Mouse (Mus musculus) forebrain, postnatal 0 days (tissue): ENCODE measurements around the gene Hsd3b5. TPM values are rescaled to one million over a fixed set of nuclear protein-coding genes. Genes with fewer than 3 reads are reported as not detected.
A peak's percentile ranks its signal among the peaks of the same experiment; 100 is the strongest.
"Not testable (repeated sequence)": the region's sequence is repeated elsewhere in the genome, so short reads cannot be mapped to it uniquely, and the experiment has no call there.

Experiments
- ATAC-seq: fragments of 200-750 bp; cut with Nextera tagmentation; 2 replicates; pipeline ENCODE4 v1.8.0; 2017; ENCODE audit warnings: mild to moderate bottlenecking, moderate library complexity
- DNase-seq: peaks from one replicate; pipeline ENCODE4 v3.0.0-alpha.2; 2015
- H3K27ac ChIP-seq: fragments of 300-500 bp; sonication (generic); 2 replicates; pipeline ENCODE4 v1.5.1; 2014; ENCODE audit warnings: low read depth, mild to moderate bottlenecking, antibody characterized with exemption, low read length, moderate library complexity, mixed read lengths
- H3K27me3 ChIP-seq: fragments of 300-500 bp; sonication (generic); 2 replicates; pipeline ENCODE4 v1.6.1; 2014; ENCODE audit warnings: mild to moderate bottlenecking, low read length, mixed read lengths; ENCODE audit not compliant: insufficient read depth
- H3K36me3 ChIP-seq: fragments of 300-500 bp; sonication (generic); 2 replicates; pipeline ENCODE4 v1.6.1; 2014; ENCODE audit warnings: mild to moderate bottlenecking, moderate library complexity; ENCODE audit not compliant: insufficient read depth
- H3K4me1 ChIP-seq: fragments of 300-500 bp; sonication (generic); 2 replicates; pipeline ENCODE4 v1.6.1; 2014; ENCODE audit warnings: antibody characterized with exemption; ENCODE audit not compliant: insufficient read depth
- H3K4me2 ChIP-seq: fragments of 300-500 bp; sonication (generic); 2 replicates; pipeline ENCODE4 v1.6.1; 2014; ENCODE audit warnings: low read depth, mild to moderate bottlenecking, moderate library complexity
- H3K4me3 ChIP-seq: fragments of 300-500 bp; sonication (generic); 2 replicates; pipeline ENCODE4 v1.5.1; 2014; ENCODE audit warnings: low read depth, low read length, mixed read lengths
- H3K9ac ChIP-seq: fragments of 300-500 bp; sonication (generic); 2 replicates; pipeline ENCODE4 v1.6.1; 2014; ENCODE audit warnings: mild to moderate bottlenecking
- H3K9me3 ChIP-seq: fragments of 300-500 bp; sonication (generic); 2 replicates; pipeline ENCODE4 v1.6.1; 2016; ENCODE audit warnings: low read length
- CTCF ChIP-seq: sonication (generic); IDR thresholded peaks from 2 replicates; pipeline ENCODE4 v1.5.1; 2016; ENCODE audit warnings: antibody characterized with exemption, control low read depth, low read depth
- WGBS: fragments of 180-500 bp; shearing (Covaris S2); extraction: QIAGEN DNeasy Blood & Tissue Kit; methylation state at CpG from one replicate; pipeline ENCODE4 v1.1.7; 2014; 5-methylcytosine and 5-hydroxymethylcytosine counted together
- polyA plus RNA-seq: library from polyadenylated mRNA; unstranded; fragments of >200 nt; fragmentation: Nextera tagmentation; extraction: Ambion mirVana; gene quantifications from 2 replicates; pipeline ENCODE4 v1.2.1, GENCODE M21; 2015
- total RNA-seq: library from RNA; depleted of rRNA; stranded (reverse); fragments of >200 nt; gene quantifications from 2 replicates; pipeline ENCODE4 v1.2.3, GENCODE M21; 2014; rRNA removed

The Hsd3b5 gene
- total RNA-seq = not detected in 2 replicates
- not detected in 2 replicates for polyA plus RNA-seq

- ATAC-seq = no peak
- Histone ChIP-seq H3K27ac (no peak within 1 kb of the TSS), H3K4me2 (no peak within 1 kb of the TSS), H3K9ac (no peak within 1 kb of the TSS), H3K4me1 (no peaks in the 10 kb centered on the region), H3K9me3 (no peaks in the 10 kb centered on the region), H3K27me3 (no peaks in the 10 kb centered on the region), H3K36me3 (no peaks in the 10 kb centered on the region), H3K4me3 (no peak within 1 kb of the TSS)
- no peak for DNase-seq
- TF ChIP-seq CTCF = no peak
Measured at GRCm38 (mm10) chr3:98630152-98630551, at the start of gene Hsd3b5. Gene Hsd3b5, minus strand, starts transcription at chr3:98630252.

DNA sequence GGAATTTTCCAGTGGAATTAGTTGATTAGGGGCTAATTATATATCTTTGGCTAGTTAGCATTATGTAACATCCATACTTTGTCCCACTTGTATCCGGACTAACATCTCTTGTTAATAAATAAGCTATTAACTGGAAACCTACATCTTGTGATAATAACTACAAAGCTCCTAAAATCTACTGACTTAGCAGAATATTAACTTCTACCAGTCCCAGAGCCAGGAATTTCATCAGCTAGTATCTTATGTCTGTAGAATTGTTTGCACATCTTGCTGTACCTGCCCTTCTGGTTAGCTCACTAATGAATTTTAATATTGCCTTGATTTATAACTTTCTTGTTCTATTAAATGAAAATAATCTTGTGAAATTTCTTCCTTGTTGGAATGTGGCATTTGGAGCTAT is 5.1 kb upstream of the Hsd3b5 start:
- no peaks in the 10 kb centered on the region for H3K4me1 ChIP-seq
- H3K4me3 ChIP-seq = no peak overlapping the region
- H3K9me3 ChIP-seq = no peaks in the 10 kb centered on the region
- H3K36me3 ChIP-seq = no peaks in the 10 kb centered on the region
- no peak for TF ChIP-seq CTCF
- no peak overlapping the region for H3K4me2 ChIP-seq
- H3K27me3 ChIP-seq = no peaks in the 10 kb centered on the region
- H3K9ac ChIP-seq = no peak overlapping the region
- DNase-seq = no peak
- 77% methylated on average over 1 of the region's 1 CpGs for WGBS
- no peak overlapping the region for H3K27ac ChIP-seq
- ATAC-seq = no peak

GRCm38 (mm10) chr3:98629633-98630032 is 419 bp downstream of the Hsd3b5 start:
- H3K9me3 ChIP-seq = no peaks in the 10 kb centered on the region
- 81% methylated on average over 3 of the region's 3 CpGs for WGBS
- H3K27me3 ChIP-seq = no peaks in the 10 kb centered on the region

GRCm38 (mm10) chr3:98616786-98617185 is 13.3 kb downstream of the Hsd3b5 start:
- not testable (repeated sequence) for H3K4me1 ChIP-seq, H3K27me3 ChIP-seq, H3K27ac ChIP-seq, H3K4me3 ChIP-seq, H3K4me2 ChIP-seq, ATAC-seq, H3K9ac ChIP-seq, H3K9me3 ChIP-seq, H3K36me3 ChIP-seq, DNase-seq
- whole genome bisulfite sequencing = 70% methylated on average over 1 of the region's 1 CpGs

More at GRCm38 (mm10) chr3:98629633-98630032, 419 bp downstream of the Hsd3b5 start:
- Histone ChIP-seq H3K36me3 (no peaks in the 10 kb centered on the region), H3K27ac (no peak overlapping the region), H3K9ac (no peak overlapping the region), H3K4me3 (no peak overlapping the region), H3K4me1 (no peaks in the 10 kb centered on the region), H3K4me2 (no peak overlapping the region)
- no peak for ATAC-seq
- TF ChIP-seq CTCF = no peak
- no peak for DNase-seq

DNA sequence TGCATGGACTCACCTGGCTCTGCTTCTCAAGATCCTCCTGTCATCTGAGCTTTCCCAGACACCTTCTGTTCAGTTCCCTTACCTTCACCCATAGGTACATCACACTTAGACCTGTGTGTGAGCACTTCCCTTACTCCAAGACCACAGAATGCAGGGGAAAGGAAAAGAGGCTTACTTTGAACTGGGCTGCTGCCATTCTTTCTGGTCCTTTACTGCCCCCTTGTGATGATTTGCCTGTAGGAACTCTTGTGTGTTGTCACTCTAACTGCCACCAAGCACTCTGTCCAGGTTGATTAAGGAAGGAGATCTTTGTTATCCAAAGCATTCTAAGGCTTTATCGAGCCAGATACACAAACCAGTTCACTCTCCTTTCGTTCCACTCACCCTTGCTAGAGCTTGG is 13.8 kb downstream of the Hsd3b5 start:
- H3K4me1 ChIP-seq, H3K4me3 ChIP-seq, H3K9ac ChIP-seq, H3K36me3 ChIP-seq, DNase-seq, H3K9me3 ChIP-seq, H3K27ac ChIP-seq, H3K27me3 ChIP-seq, H3K4me2 ChIP-seq: not testable (repeated sequence)
- peak; percentile 34 for TF ChIP-seq CTCF
- 42% methylated on average over 2 of the region's 2 CpGs for WGBS
- ATAC-seq = peak; percentile 48

DNA sequence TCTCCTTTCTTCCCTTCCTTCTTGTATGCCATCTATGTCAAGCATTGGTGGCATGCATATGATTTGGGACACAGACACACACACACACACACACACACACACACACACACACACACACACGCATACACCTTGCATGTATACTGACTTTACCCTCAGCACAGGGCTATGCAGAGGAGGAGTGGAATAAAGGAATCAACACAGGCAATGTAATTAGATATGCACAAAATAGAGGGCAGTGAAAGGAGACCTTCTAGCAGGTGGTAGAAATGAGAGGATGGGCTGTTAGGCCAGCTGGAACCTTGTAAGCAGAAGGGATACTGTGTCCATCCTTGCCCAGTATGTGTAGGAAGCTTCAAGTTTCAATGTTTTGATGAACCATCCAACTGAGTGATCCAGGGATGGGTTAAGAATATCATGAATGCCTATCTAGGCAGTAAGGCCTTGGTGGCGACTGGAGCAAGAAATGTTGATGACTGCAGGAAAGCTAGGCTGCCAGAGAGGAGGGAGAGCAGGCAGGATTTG is 15.6 kb downstream of the Hsd3b5 start:
- H3K36me3 ChIP-seq, H3K9me3 ChIP-seq, H3K4me1 ChIP-seq, H3K27ac ChIP-seq, H3K4me3 ChIP-seq, H3K4me2 ChIP-seq, H3K9ac ChIP-seq, ATAC-seq, H3K27me3 ChIP-seq, DNase-seq: not testable (repeated sequence)
- 73% methylated on average over 2 of the region's 2 CpGs for WGBS

DNA sequence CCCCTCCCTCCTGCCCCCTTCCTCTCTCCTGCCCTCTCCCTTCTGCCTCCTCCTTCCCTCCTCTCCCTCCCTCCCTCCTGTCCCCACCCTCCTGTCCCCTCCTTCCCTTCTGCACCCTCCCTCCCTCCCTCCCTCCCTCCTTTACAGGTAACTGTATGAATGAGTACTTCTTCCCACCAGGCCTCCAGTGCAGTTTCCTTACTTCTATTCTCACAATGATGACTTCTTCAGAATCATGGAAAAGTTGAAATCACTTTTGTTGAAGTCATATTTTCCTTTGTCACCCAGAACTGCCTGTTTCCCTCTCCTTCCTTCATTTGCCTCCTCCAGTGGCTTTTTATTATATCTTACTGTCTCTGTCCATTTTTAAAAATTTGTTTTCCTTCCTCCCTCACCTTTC is 16.1 kb downstream of the Hsd3b5 start:
- Histone ChIP-seq H3K4me3 (no peak overlapping the region), H3K36me3 (no peaks in the 10 kb centered on the region), H3K9me3 (no peaks in the 10 kb centered on the region), H3K9ac (no peak overlapping the region), H3K4me2 (no peak overlapping the region), H3K27me3 (no peaks in the 10 kb centered on the region), H3K4me1 (no peaks in the 10 kb centered on the region), H3K27ac (no peak overlapping the region)
- DNase-seq (no peak), ATAC-seq (no peak)
- no peak for TF ChIP-seq CTCF

- not testable (repeated sequence) for H3K9me3 ChIP-seq, H3K36me3 ChIP-seq, H3K4me3 ChIP-seq, DNase-seq, H3K27me3 ChIP-seq, H3K4me1 ChIP-seq, H3K4me2 ChIP-seq, H3K27ac ChIP-seq, ATAC-seq, H3K9ac ChIP-seq
Measured at GRCm38 (mm10) chr3:98613540-98613939, 16.5 kb downstream of the Hsd3b5 start.
